Mouse (Mus musculus): Measurements from ENCODE around the gene Kifc5b.
"Not testable (repeated sequence)": the region's sequence is repeated elsewhere in the genome, so short reads cannot be mapped to it uniquely, and the experiment has no call there.

- TF ChIP-seq CTCF (IDR thresholded peaks at IDR 0.05; ENCODE audit: low read depth, low read length); POLR2A (IDR thresholded peaks at IDR 0.05; ENCODE audit: insufficient read depth, low read length); EP300 (IDR thresholded peaks at IDR 0.05; ENCODE audit: insufficient read depth, low read depth, low read length): not testable (repeated sequence)
These were observed 669 bp downstream of the Kifc5b start for GRCm38 (mm10) chr17:26917560-26917959.

All from ES-Bruce4 (cell line).